Mouse (Mus musculus) midbrain, embryonic 12.5 days (tissue): ENCODE results near the gene Ramp2. TPM values are rescaled to one million over a fixed set of nuclear protein-coding genes. Genes with fewer than 3 reads are reported as not detected.

ENCODE experiments used
- ATAC-seq: fragments of 200-750 bp; cut with Nextera tagmentation; 2 replicates; pipeline ENCODE4 v1.8.0; 2017; ENCODE audit warnings: low read depth, moderate TSS enrichment, moderate library complexity; ENCODE audit not compliant: low FRiP score
- H3K27ac ChIP-seq: fragments of 300-500 bp; sonication (generic); replicated peaks from 2 replicates; pipeline ENCODE4 v1.5.1; 2016; ENCODE audit warnings: mild to moderate bottlenecking
- H3K27me3 ChIP-seq: fragments of 300-500 bp; sonication (generic); 2 replicates; pipeline ENCODE4 v1.6.1; 2016; ENCODE audit warnings: mild to moderate bottlenecking
- H3K36me3 ChIP-seq: fragments of 300-500 bp; sonication (generic); 2 replicates; pipeline ENCODE4 v1.6.1; 2016
- H3K4me1 ChIP-seq: fragments of 300-500 bp; sonication (generic); 2 replicates; pipeline ENCODE4 v1.6.1; 2016
- H3K4me2 ChIP-seq: fragments of 300-500 bp; sonication (generic); replicated peaks from 2 replicates; pipeline ENCODE4 v1.6.1; 2016; ENCODE audit warnings: mild to moderate bottlenecking, moderate library complexity
- H3K4me3 ChIP-seq: fragments of 300-500 bp; sonication (generic); 2 replicates; pipeline ENCODE4 v1.5.1; 2016; ENCODE audit warnings: mild to moderate bottlenecking
- H3K9ac ChIP-seq: fragments of 300-500 bp; sonication (generic); replicated peaks from 2 replicates; pipeline ENCODE4 v1.6.1; 2016; ENCODE audit warnings: mild to moderate bottlenecking, moderate library complexity
- H3K9me3 ChIP-seq: fragments of 300-500 bp; sonication (generic); 2 replicates; pipeline ENCODE4 v1.6.1; 2016; ENCODE audit warnings: mild to moderate bottlenecking
- WGBS: fragments of 180-500 bp; shearing (Covaris S2); methylation state at CpG from one replicate; pipeline ENCODE4 v1.1.7; 2016; 5-methylcytosine and 5-hydroxymethylcytosine counted together
- polyA plus RNA-seq: library from polyadenylated mRNA; unstranded; fragments of >200 nt; fragmentation: Nextera tagmentation; extraction: Ambion mirVana; gene quantifications from 2 replicates; pipeline ENCODE4 v1.2.1, GENCODE M21; 2016

Gene Ramp2
- 70.3 and 76.3 TPM in 2 replicates for polyA plus RNA-seq

GRCm38 (mm10) chr11:101245855-101246701 is at the start of gene Ramp2:
Gene Ramp2, plus strand, starts transcription at chr11:101246028.
- Histone ChIP-seq H3K27ac (no peak within 1 kb of the TSS; the same call in 1 of the 2 replicates), H3K4me3 (peak within 1 kb of the TSS; percentile 54), H3K4me1 (peaks cover 14% of the 10 kb centered on the region; the same call in 1 of the 2 replicates), H3K36me3 (no peaks in the 10 kb centered on the region), H3K9me3 (no peaks in the 10 kb centered on the region), H3K27me3 (peaks cover 45% of the 10 kb centered on the region), H3K9ac (peak within 1 kb of the TSS; percentile 73), H3K4me2 (peak within 1 kb of the TSS; percentile 85)
- ATAC-seq: peak; percentile 68
- under 1% methylated on average over 63 of the region's 63 CpGs for WGBS

GRCm38 (mm10) chr11:101196175-101196574 is 49.7 kb upstream of the Ramp2 start:
- H3K4me1 ChIP-seq: peaks cover 3% of the 10 kb centered on the region; the same call in 1 of the 2 replicates
- no peaks in the 10 kb centered on the region for H3K9me3 ChIP-seq
- H3K4me3 ChIP-seq: no peak overlapping the region
- H3K27ac ChIP-seq: no peak overlapping the region
- no peak for ATAC-seq
- peaks cover 23% of the 10 kb centered on the region for H3K36me3 ChIP-seq
- H3K9ac ChIP-seq: no peak overlapping the region
- no peak overlapping the region for H3K4me2 ChIP-seq
- H3K27me3 ChIP-seq: no peaks in the 10 kb centered on the region
- WGBS: 91% methylated on average over 8 of the region's 8 CpGs

- no peak overlapping the region for H3K9ac ChIP-seq
- H3K27ac ChIP-seq: no peak overlapping the region
- H3K36me3 ChIP-seq: peaks cover 27% of the 10 kb centered on the region
- H3K4me1 ChIP-seq: peaks cover 3% of the 10 kb centered on the region; the same call in 1 of the 2 replicates
- ATAC-seq: no peak
- 93% methylated on average over 3 of the region's 3 CpGs for WGBS
- no peak overlapping the region for H3K4me3 ChIP-seq
- no peaks in the 10 kb centered on the region for H3K27me3 ChIP-seq
- no peak overlapping the region for H3K4me2 ChIP-seq
- H3K9me3 ChIP-seq: no peaks in the 10 kb centered on the region
These were observed 46.3 kb upstream of the Ramp2 start for GRCm38 (mm10) chr11:101199555-101199954.

DNA sequence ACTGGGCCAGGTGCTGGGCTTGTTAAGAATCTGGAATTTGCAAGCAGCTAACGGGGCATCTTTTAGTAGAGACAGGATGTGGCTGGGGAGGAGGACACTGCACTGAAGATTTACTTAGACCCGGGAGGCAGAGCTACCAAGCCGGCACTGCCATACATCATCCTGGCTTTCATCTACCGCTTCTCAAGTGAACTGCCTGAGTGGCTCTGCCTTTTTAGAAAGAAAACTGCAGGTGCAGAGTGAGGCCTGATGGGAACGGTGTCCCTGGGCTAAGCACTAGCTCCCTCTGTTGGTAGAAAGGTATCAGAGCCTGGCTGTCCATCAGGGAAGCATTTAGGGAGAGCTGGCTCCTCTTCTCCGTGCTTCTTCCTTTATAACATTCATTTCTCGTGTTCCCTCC is 44.8 kb upstream of the Ramp2 start:
- peaks cover 27% of the 10 kb centered on the region for H3K36me3 ChIP-seq
- H3K27ac ChIP-seq: no peak overlapping the region
- H3K9me3 ChIP-seq: no peaks in the 10 kb centered on the region
- 25% methylated on average over 7 of the region's 7 CpGs for WGBS
- no peak overlapping the region for H3K4me2 ChIP-seq
- no peak overlapping the region for H3K9ac ChIP-seq
- H3K4me3 ChIP-seq: no peak overlapping the region
- H3K27me3 ChIP-seq: no peaks in the 10 kb centered on the region
- ATAC-seq: no peak
- H3K4me1 ChIP-seq: peaks cover 3% of the 10 kb centered on the region; the same call in 1 of the 2 replicates

- Histone ChIP-seq H3K27ac (no peak overlapping the region), H3K36me3 (peaks cover 35% of the 10 kb centered on the region)
- WGBS: 46% methylated on average over 3 of the region's 3 CpGs
These were observed 33.9 kb upstream of the Ramp2 start for GRCm38 (mm10) chr11:101211970-101212369.

DNA sequence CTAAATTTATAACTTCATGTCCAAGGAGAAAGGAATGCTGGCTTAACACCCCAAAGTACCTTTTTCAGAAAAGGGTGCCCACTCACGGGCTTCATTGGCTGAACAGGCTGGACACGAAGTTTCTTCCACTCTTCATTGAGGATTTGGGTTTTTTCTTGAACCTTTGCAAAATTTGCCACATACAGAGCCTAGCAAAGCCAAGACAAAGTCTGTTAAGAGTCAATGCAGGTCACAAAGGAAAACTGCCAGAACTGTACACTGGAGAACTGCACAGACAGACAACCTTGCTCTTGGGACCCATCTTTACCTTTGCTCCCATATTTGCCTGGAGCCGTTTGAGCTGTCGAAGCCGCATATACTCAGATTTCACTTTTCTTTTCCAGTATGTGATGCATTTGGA is 28.9 kb upstream of the Ramp2 start:
- ATAC-seq: no peak
- Histone ChIP-seq H3K9me3 (no peaks in the 10 kb centered on the region), H3K4me2 (no peak overlapping the region), H3K27ac (no peak overlapping the region), H3K4me1 (no peaks in the 10 kb centered on the region), H3K9ac (no peak overlapping the region), H3K36me3 (peaks cover 17% of the 10 kb centered on the region), H3K4me3 (no peak overlapping the region), H3K27me3 (no peaks in the 10 kb centered on the region)
- 93% methylated on average over 5 of the region's 5 CpGs for WGBS

More at GRCm38 (mm10) chr11:101211970-101212369, 33.9 kb upstream of the Ramp2 start:
- Histone ChIP-seq H3K9ac (no peak overlapping the region), H3K4me3 (no peak overlapping the region), H3K27me3 (no peaks in the 10 kb centered on the region), H3K9me3 (no peaks in the 10 kb centered on the region), H3K4me1 (no peaks in the 10 kb centered on the region), H3K4me2 (no peak overlapping the region)
- no peak for ATAC-seq

DNA sequence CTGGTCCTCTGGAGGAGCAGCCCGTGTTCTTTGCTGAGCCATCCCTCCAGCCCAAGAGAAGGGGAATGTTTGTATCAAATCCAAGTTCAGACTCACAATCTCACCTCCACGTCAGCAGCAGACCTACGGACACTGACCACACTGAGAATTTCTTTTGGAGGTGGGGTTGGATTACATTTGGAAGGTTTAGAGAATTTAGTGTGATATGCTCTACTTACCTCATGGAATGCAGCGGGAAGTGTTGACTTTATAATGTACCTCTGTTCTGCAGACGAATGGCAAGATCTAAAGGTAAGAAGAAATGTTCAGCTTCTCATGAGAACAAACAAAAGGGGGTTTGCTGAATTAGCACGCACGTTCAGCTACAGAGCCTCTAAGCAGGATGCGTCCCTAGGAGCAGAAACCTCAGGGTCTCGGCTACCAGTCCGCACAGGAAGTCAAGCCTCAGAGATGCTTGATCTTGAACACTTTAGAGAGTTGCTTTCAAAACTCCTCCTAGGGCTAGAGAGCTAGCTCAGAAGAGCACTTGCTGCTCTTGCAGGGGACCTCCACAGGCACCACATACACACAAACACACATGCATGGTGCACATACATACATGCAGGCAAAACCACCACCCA is 27.3 kb upstream of the Ramp2 start:
- WGBS: 89% methylated on average over 10 of the region's 10 CpGs
- no peak for ATAC-seq
- H3K36me3 ChIP-seq: peaks cover 7% of the 10 kb centered on the region

DNA sequence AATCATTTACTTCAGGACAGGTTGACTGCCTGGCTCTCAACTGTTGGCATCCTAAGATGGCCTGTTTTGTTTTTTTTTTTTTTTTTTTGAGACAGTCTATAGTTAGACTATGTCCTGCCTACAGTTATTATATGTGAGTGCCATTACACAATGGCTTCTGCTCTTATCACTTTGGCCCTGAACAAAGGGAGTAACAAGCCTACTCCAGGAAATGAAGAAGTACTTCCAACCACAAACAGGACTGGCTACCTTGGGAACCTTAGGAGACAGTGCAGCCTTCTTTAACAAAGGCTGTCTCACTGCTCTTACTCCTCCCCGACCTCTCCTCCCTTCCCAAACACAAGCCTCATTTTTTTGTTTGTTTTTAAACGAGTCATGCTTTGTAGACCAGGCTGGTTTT is 25.0 kb upstream of the Ramp2 start:
- Histone ChIP-seq H3K9ac (no peak overlapping the region), H3K36me3 (no peaks in the 10 kb centered on the region), H3K4me3 (no peak overlapping the region), H3K4me2 (no peak overlapping the region), H3K4me1 (peaks cover 7% of the 10 kb centered on the region; the same call in 1 of the 2 replicates), H3K27ac (no peak overlapping the region), H3K27me3 (peaks cover 5% of the 10 kb centered on the region; the same call in 1 of the 2 replicates), H3K9me3 (no peaks in the 10 kb centered on the region)
- 72% methylated on average over 2 of the region's 2 CpGs for WGBS
- ATAC-seq: no peak

More for the DNA sequence above, 27.3 kb upstream of the Ramp2 start:
- Histone ChIP-seq H3K4me3 (no peak overlapping the region), H3K9me3 (no peaks in the 10 kb centered on the region), H3K9ac (no peak overlapping the region), H3K4me1 (no peaks in the 10 kb centered on the region), H3K27me3 (no peaks in the 10 kb centered on the region), H3K4me2 (no peak overlapping the region), H3K27ac (no peak overlapping the region)

GRCm38 (mm10) chr11:101221306-101221986 is 24.4 kb upstream of the Ramp2 start:
- 91% methylated on average over 8 of the region's 8 CpGs for WGBS
- Histone ChIP-seq H3K27ac (no peak overlapping the region), H3K27me3 (peaks cover 5% of the 10 kb centered on the region; the same call in 1 of the 2 replicates), H3K9ac (no peak overlapping the region), H3K9me3 (no peaks in the 10 kb centered on the region), H3K4me1 (peaks cover 10% of the 10 kb centered on the region), H3K4me2 (no peak overlapping the region), H3K36me3 (no peaks in the 10 kb centered on the region), H3K4me3 (no peak overlapping the region)
- no peak for ATAC-seq

DNA sequence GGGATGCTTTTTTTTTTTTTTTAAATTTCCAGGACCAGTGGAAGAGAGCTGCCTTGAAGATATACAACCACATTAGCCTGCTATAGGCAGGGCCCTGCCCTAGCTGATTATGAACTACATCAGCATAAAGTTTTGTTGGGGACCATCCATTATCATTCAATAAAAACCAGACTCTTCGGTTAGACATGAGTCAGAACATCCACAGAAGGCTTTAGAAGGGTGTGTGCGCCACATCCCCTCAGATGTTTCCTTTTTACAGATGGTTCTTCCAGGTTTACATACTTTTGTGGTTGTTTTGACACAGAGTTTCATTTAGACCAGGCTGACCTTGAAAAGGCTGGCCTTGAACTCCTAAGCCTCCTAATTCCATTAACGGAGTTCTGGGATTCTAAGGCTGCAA is 21.5 kb upstream of the Ramp2 start:
- Histone ChIP-seq H3K9ac (no peak overlapping the region), H3K27me3 (peaks cover 10% of the 10 kb centered on the region; the same call in 1 of the 2 replicates), H3K9me3 (no peaks in the 10 kb centered on the region), H3K27ac (no peak overlapping the region), H3K4me2 (no peak overlapping the region), H3K4me3 (no peak overlapping the region), H3K4me1 (peaks cover 10% of the 10 kb centered on the region), H3K36me3 (no peaks in the 10 kb centered on the region)
- no peak for ATAC-seq
- WGBS: 89% methylated on average over 3 of the region's 3 CpGs

GRCm38 (mm10) chr11:101225331-101226064 is 20.3 kb upstream of the Ramp2 start:
- no peak for ATAC-seq
- Histone ChIP-seq H3K9me3 (no peaks in the 10 kb centered on the region), H3K4me2 (peak overlapping the region; percentile 98), H3K27me3 (peaks cover 10% of the 10 kb centered on the region; the same call in 1 of the 2 replicates), H3K27ac (0 out of 2 replicates have a peak overlapping the region, but pooled peaks have one; percentile 39), H3K4me3 (peak overlapping the region; percentile 84), H3K4me1 (peaks cover 13% of the 10 kb centered on the region), H3K9ac (peak overlapping the region; percentile 84), H3K36me3 (no peaks in the 10 kb centered on the region)
- WGBS: 18% methylated on average over 25 of the region's 25 CpGs
